ENCODE assay signal across 9 mouse cellular contexts in genomic region chrX:50590673-50591341, GRCm38 (mm10).
DNase-seq lines count a peak whose midpoint lies in the region; ATAC-seq lines count a peak whose summit lies in the region.
"Had no signal": no experiment of that assay in that cellular context is flagged by ENCODE, and none has a peak within 500 bp of the region (broad histone marks: within the 10 kb centered on the region; RNA-seq: fewer than 3 reads in every experiment).

No protein-coding gene starts in this region.

- peaks cover 43% of the 10 kb centered on the region for H3K36me3 ChIP-seq in heart, embryonic 10.5 days
- peaks cover 6% of the 10 kb centered on the region; the same call in 1 of the 2 replicates for H3K36me3 ChIP-seq in forebrain, embryonic 14.5 days (ENCODE audit: control insufficient read depth, insufficient read depth, low read length)
- H3K36me3 ChIP-seq in intestine, embryonic 14.5 days (ENCODE audit: control insufficient read depth, insufficient read depth, low read length): no peaks in the 10 kb centered on the region
- H3K36me3 ChIP-seq in midbrain, embryonic 11.5 days (ENCODE audit: control insufficient read depth, insufficient read depth, low read length): no peaks in the 10 kb centered on the region

- H3K9me3 ChIP-seq in heart, embryonic 10.5 days: no peaks in the 10 kb centered on the region
- H3K9me3 ChIP-seq in forebrain, embryonic 14.5 days (replicated peaks; ENCODE audit: control insufficient read depth, low read length): no peaks in the 10 kb centered on the region
- H3K9me3 ChIP-seq in intestine, embryonic 14.5 days (ENCODE audit: control insufficient read depth, low read length): no peaks in the 10 kb centered on the region
- H3K9me3 ChIP-seq in midbrain, embryonic 11.5 days (ENCODE audit: control insufficient read depth, low read length): no peaks in the 10 kb centered on the region
- H3K9me3 ChIP-seq: G1E had no signal

- no peak overlapping the region for H3K4me2 ChIP-seq in forebrain, embryonic 14.5 days (ENCODE audit: low read length)
- H3K4me2 ChIP-seq in intestine, embryonic 14.5 days (ENCODE audit: low read length): peak overlapping the region; percentile 31
- H3K4me2 ChIP-seq in midbrain, embryonic 11.5 days: no peak overlapping the region

- peak overlapping the region; percentile 18; the same call in 1 of the 2 replicates for H3K4me3 ChIP-seq in heart, embryonic 10.5 days
- peak overlapping the region; percentile 6; the same call in 1 of the 2 replicates for H3K4me3 ChIP-seq in forebrain, embryonic 14.5 days (ENCODE audit: low read depth, low read length)
- peak overlapping the region; percentile 11; the same call in 1 of the 2 replicates for H3K4me3 ChIP-seq in intestine, embryonic 14.5 days (ENCODE audit: low read depth, low read length)
- H3K4me3 ChIP-seq in midbrain, embryonic 11.5 days (ENCODE audit: low read depth, low read length): no peak overlapping the region

- no peak overlapping the region for H3K27ac ChIP-seq in heart, embryonic 10.5 days
- no peak overlapping the region for H3K27ac ChIP-seq in forebrain, embryonic 14.5 days (ENCODE audit: low read depth, low read length)
- H3K27ac ChIP-seq in intestine, embryonic 14.5 days (ENCODE audit: low read depth): no peak overlapping the region
- H3K27ac ChIP-seq in midbrain, embryonic 11.5 days (ENCODE audit: low read depth, low read length): no peak overlapping the region

- no peak for DNase-seq in heart, embryonic 10.5 days (ENCODE audit: low spot score)
- no peak for DNase-seq in heart, adult 11 months
- DNase-seq in MN1 (ENCODE audit: low spot score): peak; percentile 77
- DNase-seq in forebrain, embryonic 14.5 days (ENCODE audit: low spot score): peak; percentile 53
- peak; percentile 74 for DNase-seq in intestine, embryonic 14.5 days (ENCODE audit: low spot score)
- DNase-seq in midbrain, embryonic 11.5 days (ENCODE audit: low spot score, missing footprints): peak; percentile 88

- H3K9ac ChIP-seq in forebrain, embryonic 14.5 days (ENCODE audit: low read length): no peak overlapping the region
- H3K9ac ChIP-seq in intestine, embryonic 14.5 days (ENCODE audit: low read length): no peak overlapping the region
- no peak overlapping the region for H3K9ac ChIP-seq in midbrain, embryonic 11.5 days (ENCODE audit: low read length)

- WGBS in heart, embryonic 10.5 days: 55% methylated on average over 8 of the region's 8 CpGs
- WGBS in forebrain, embryonic 14.5 days: 58% methylated on average over 8 of the region's 8 CpGs
- 72% methylated on average over 8 of the region's 8 CpGs for WGBS in intestine, embryonic 14.5 days
- 67% methylated on average over 8 of the region's 8 CpGs for WGBS in midbrain, embryonic 11.5 days

- H3K4me1 ChIP-seq in heart, embryonic 10.5 days: no peaks in the 10 kb centered on the region
- no peaks in the 10 kb centered on the region for H3K4me1 ChIP-seq in forebrain, embryonic 14.5 days (ENCODE audit: control insufficient read depth, insufficient read depth, low read length)
- no peaks in the 10 kb centered on the region for H3K4me1 ChIP-seq in intestine, embryonic 14.5 days (replicated peaks; ENCODE audit: control insufficient read depth, insufficient read depth, low read length)
- no peaks in the 10 kb centered on the region for H3K4me1 ChIP-seq in midbrain, embryonic 11.5 days (ENCODE audit: control insufficient read depth, insufficient read depth, low read length)

- no peak for ATAC-seq in forebrain, embryonic 14.5 days
- ATAC-seq in intestine, embryonic 14.5 days (replicated peaks; ENCODE audit: low FRiP score, low TSS enrichment, low read depth): no peak
- ATAC-seq in midbrain, embryonic 11.5 days (ENCODE audit: low FRiP score): no peak
- ATAC-seq in inflammation-experienced regulatory T-cells, adult 6 months: no peak
- ATAC-seq in frontal cortex, adult (ENCODE audit: low TSS enrichment): no peak

- no peaks in the 10 kb centered on the region for H3K27me3 ChIP-seq in heart, embryonic 10.5 days (ENCODE audit: insufficient read depth, poor library complexity, severe bottlenecking)
- no peaks in the 10 kb centered on the region for H3K27me3 ChIP-seq in forebrain, embryonic 14.5 days (replicated peaks; ENCODE audit: control insufficient read depth, insufficient read depth, low read length)
- H3K27me3 ChIP-seq in intestine, embryonic 14.5 days (replicated peaks; ENCODE audit: control insufficient read depth, insufficient read depth, low read length): no peaks in the 10 kb centered on the region
- H3K27me3 ChIP-seq in midbrain, embryonic 11.5 days (ENCODE audit: control insufficient read depth, insufficient read depth, low read length): no peaks in the 10 kb centered on the region

Comparison
In these comparisons a context has a peak if more than half of its experiments do, and no peak if none do; other contexts are left out.
1. DNase-seq: peak in MN1 (single experiment), forebrain, embryonic 14.5 days (single experiment), intestine, embryonic 14.5 days (single experiment) and midbrain, embryonic 11.5 days (single experiment); none in heart, embryonic 10.5 days (single experiment) and heart, adult 11 months (single experiment).